Mouse (Mus musculus): ENCODE measurements around the gene Ociad2.

- TF ChIP-seq EP300 (optimal IDR thresholded peaks at IDR 0.05) = no peak
- TF ChIP-seq CTCF (IDR thresholded peaks at IDR 0.05; ENCODE audit: low read depth) = no peak
These were observed at the start of gene Ociad2 for GRCm38 (mm10) chr5:73340723-73341235.

Measured in stomach, postnatal 0 days (tissue).